Mouse (Mus musculus) embryonic facial prominence, embryonic 14.5 days (tissue): ENCODE results near the gene Tas2r138. TPM values are rescaled to one million over a fixed set of nuclear protein-coding genes. Genes with fewer than 3 reads are reported as not detected.

Experiments
- ATAC-seq: fragments of 200-750 bp; cut with Nextera tagmentation; 2 replicates; pipeline ENCODE4 v1.8.0; 2017; ENCODE audit warnings: low read depth, moderate number of reproducible peaks, moderate TSS enrichment
- DNase-seq: peaks from one replicate; pipeline ENCODE4 v3.0.0-alpha.2; 2015; ENCODE audit warnings: low spot score
- H3K27ac ChIP-seq: fragments of 300-500 bp; sonication (generic); replicated peaks from 2 replicates; pipeline ENCODE4 v1.5.1; 2014; ENCODE audit warnings: low read depth, mild to moderate bottlenecking, low read length, moderate library complexity
- H3K27me3 ChIP-seq: fragments of 300-500 bp; sonication (generic); replicated peaks from 2 replicates; pipeline ENCODE4 v1.6.1; 2014; ENCODE audit warnings: low read length; ENCODE audit not compliant: control insufficient read depth, insufficient read depth
- H3K36me3 ChIP-seq: fragments of 300-500 bp; sonication (generic); 2 replicates; pipeline ENCODE4 v1.6.1; 2014; ENCODE audit warnings: low read length, mixed read lengths; ENCODE audit not compliant: control insufficient read depth, insufficient read depth
- H3K4me1 ChIP-seq: fragments of 300-500 bp; sonication (generic); 2 replicates; pipeline ENCODE4 v1.6.1; 2014; ENCODE audit warnings: antibody characterized with exemption, low read length; ENCODE audit not compliant: control insufficient read depth, insufficient read depth
- H3K4me2 ChIP-seq: fragments of 300-500 bp; sonication (generic); 2 replicates; pipeline ENCODE4 v1.6.1; 2014; ENCODE audit warnings: low read depth, mild to moderate bottlenecking, low read length, moderate library complexity, mixed read lengths
- H3K4me3 ChIP-seq: fragments of 300-500 bp; sonication (generic); 2 replicates; pipeline ENCODE4 v1.5.1; 2014; ENCODE audit warnings: low read depth, mild to moderate bottlenecking, low read length
- H3K9ac ChIP-seq: fragments of 300-500 bp; sonication (generic); 2 replicates; pipeline ENCODE4 v1.6.1; 2014; ENCODE audit warnings: low read depth, mild to moderate bottlenecking, low read length, moderate library complexity, mixed read lengths
- H3K9me3 ChIP-seq: fragments of 300-500 bp; sonication (generic); 2 replicates; pipeline ENCODE4 v1.6.1; 2016; ENCODE audit warnings: low read length; ENCODE audit not compliant: control insufficient read depth
- WGBS: fragments of 180-500 bp; shearing (Covaris S2); extraction: QIAGEN DNeasy Blood & Tissue Kit; methylation state at CpG from one replicate; pipeline ENCODE4 v1.1.7; 2014; 5-methylcytosine and 5-hydroxymethylcytosine counted together
- polyA plus RNA-seq: library from polyadenylated mRNA; unstranded; fragments of >200 nt; fragmentation: Nextera tagmentation; extraction: Ambion mirVana; gene quantifications from 2 replicates; pipeline ENCODE4 v1.2.1, GENCODE M21; 2014

Gene Tas2r138
- polyA plus RNA-seq: not detected in 2 replicates

DNA sequence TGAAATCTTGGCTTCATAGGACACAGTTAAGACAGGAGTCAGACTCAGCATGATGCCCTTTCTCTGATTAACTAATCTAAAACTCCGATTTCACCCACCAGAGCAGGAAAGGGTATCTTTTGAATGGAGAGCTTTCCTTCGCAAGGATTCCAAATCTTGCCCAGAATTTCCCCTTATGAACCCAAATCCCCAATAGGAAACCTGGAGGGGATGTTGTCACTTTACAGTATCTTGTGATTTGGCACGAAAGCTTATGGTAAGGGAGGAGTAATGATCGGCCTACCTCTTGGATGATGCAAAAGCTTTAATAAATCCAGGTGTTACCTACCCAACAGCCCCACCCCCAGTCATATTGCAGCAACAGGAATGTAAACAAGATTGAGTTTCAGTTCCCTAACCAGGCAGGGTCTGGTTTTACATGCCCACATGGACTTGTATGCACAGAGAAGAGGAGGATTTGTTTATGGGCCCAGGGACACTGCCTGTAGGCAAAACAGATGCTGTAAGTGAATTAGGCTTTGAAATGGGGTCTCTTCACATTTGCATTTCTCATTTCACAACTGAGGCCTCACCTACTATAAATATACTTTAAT is at the start of gene Tas2r138:
Gene Tas2r138 (minus strand): TSS at position 51 of the 593 bp plus-strand sequence.
- H3K4me2 ChIP-seq: no peak within 1 kb of the TSS
- H3K36me3 ChIP-seq: no peaks in the 10 kb centered on the region
- DNase-seq (no peak), ATAC-seq (no peak)
- H3K4me1 ChIP-seq: no peaks in the 10 kb centered on the region
- H3K9me3 ChIP-seq: no peaks in the 10 kb centered on the region
- no peak within 1 kb of the TSS for H3K4me3 ChIP-seq
- WGBS: 88% methylated on average over 4 of the region's 4 CpGs
- H3K27me3 ChIP-seq: no peaks in the 10 kb centered on the region
- no peak within 1 kb of the TSS for H3K27ac ChIP-seq
- no peak within 1 kb of the TSS for H3K9ac ChIP-seq

DNA sequence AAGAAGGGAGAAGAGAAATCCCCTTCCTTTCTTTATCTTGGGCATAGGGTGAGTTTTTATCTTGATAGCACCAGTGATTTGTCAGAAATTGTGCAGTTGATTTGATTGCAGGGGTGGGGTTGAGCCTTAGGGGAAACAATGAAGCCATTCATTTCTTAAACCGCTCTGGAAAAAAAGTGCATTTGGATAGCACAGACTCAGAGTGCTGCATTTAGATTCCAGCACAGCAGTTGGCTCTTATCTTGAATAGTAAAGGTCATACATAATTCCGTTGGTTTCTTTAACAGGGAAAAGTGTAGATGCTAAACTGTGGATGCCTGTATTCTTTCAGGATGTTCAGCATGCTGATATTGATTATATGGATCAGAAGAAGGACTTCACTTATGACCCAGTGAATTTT is 47.8 kb upstream of the Tas2r138 start:
- no peak overlapping the region for H3K27ac ChIP-seq
- no peaks in the 10 kb centered on the region for H3K36me3 ChIP-seq
- 23% methylated on average over 2 of the region's 2 CpGs for WGBS
- no peaks in the 10 kb centered on the region for H3K4me1 ChIP-seq
- no peak overlapping the region for H3K4me2 ChIP-seq
- H3K9me3 ChIP-seq: no peaks in the 10 kb centered on the region
- no peak overlapping the region for H3K9ac ChIP-seq
- ATAC-seq: no peak
- no peak overlapping the region for H3K4me3 ChIP-seq
- peak; percentile 3 for DNase-seq
- H3K27me3 ChIP-seq: no peaks in the 10 kb centered on the region

DNA sequence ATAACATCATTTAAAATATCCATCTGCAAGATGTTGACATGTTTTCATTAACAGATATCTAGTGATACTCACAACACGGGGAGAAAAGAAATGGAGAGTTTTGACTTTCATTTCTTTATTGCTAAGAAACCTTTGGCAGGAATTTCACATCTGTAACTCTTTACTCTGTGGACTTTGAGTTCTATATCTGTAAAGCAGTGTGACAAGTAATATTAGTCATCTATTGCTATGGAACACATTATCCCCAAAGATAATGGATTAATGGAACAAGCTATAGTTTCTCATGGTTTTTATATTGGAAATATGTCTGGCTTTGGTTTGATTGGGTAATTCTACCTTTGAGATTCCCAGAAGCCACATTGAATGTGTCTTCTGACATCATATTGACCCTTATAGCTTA is 37.8 kb upstream of the Tas2r138 start:
- Histone ChIP-seq H3K36me3 (no peaks in the 10 kb centered on the region), H3K4me3 (no peak overlapping the region), H3K27me3 (no peaks in the 10 kb centered on the region), H3K27ac (no peak overlapping the region), H3K9me3 (no peaks in the 10 kb centered on the region), H3K4me1 (no peaks in the 10 kb centered on the region), H3K9ac (no peak overlapping the region), H3K4me2 (no peak overlapping the region)
- 74% methylated on average over 1 of the region's 1 CpGs for WGBS
- DNase-seq: no peak
- ATAC-seq: no peak

DNA sequence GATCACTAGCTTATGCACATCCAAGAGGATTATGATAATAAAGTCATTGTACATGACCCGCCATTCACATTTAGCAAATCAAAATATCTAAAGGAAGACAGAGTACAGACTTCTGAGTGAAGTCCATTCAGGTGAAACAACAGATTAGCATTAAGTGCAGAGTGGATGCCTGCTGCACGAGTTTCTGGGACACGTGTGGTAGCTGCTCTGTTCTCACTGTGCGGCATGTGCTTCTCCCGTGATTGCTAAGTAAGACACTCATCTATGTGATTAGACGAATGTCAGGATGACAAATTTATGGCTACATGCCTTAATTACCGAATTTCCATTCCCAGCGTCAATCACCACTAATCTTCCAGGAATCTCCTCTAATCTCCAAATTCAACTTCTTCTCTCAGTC is 32.6 kb upstream of the Tas2r138 start:
- H3K4me2 ChIP-seq: no peak overlapping the region
- H3K9ac ChIP-seq: no peak overlapping the region
- H3K4me1 ChIP-seq: no peaks in the 10 kb centered on the region
- H3K27me3 ChIP-seq: no peaks in the 10 kb centered on the region
- no peak overlapping the region for H3K4me3 ChIP-seq
- WGBS: 82% methylated on average over 8 of the region's 8 CpGs
- no peak overlapping the region for H3K27ac ChIP-seq
- no peaks in the 10 kb centered on the region for H3K36me3 ChIP-seq
- no peak for ATAC-seq
- H3K9me3 ChIP-seq: no peaks in the 10 kb centered on the region
- no peak for DNase-seq

DNA sequence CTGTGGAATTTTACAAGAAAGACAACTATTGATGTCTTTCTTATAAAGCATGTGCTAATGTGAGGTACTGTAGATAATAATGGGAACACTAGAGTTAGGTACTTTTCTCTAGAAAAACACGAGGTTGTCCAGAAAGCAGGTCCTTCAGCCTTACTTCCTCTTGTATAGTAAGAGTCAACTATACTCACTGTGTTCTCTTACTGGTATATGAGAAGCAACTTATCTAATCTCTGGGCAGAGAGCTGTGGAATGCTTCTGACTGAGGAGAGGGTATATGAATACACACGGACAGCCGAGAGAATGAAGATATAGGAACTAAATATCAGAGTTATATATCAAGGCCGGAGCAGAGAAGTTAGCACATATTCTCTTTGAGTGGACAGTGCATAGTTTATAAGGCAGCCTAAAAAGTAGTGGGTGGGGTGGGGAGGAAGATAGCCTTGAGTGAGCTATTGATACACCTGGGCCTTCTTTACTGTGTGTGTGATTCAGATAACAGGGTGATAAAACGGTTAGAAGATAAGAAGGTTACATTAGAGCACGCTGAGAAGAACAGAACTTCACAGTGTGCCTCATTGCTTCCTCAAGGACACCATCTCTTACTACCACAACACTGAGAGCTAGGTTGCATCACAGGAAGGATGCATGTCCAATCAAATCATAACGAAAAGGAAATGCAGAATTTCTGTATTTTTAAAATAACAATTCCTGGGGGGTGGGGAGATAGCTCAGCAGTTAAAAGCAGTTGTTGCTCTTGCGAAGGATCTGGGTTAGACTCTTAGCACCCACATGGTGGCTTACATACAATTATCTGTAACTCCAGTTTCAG is 27.8 kb upstream of the Tas2r138 start:
- Histone ChIP-seq H3K36me3 (no peaks in the 10 kb centered on the region), H3K9me3 (no peaks in the 10 kb centered on the region), H3K4me2 (no peak overlapping the region), H3K4me3 (no peak overlapping the region), H3K27ac (no peak overlapping the region), H3K4me1 (no peaks in the 10 kb centered on the region), H3K27me3 (no peaks in the 10 kb centered on the region), H3K9ac (no peak overlapping the region)
- ATAC-seq (no peak), DNase-seq (no peak)
- WGBS: 80% methylated on average over 8 of the region's 8 CpGs

DNA sequence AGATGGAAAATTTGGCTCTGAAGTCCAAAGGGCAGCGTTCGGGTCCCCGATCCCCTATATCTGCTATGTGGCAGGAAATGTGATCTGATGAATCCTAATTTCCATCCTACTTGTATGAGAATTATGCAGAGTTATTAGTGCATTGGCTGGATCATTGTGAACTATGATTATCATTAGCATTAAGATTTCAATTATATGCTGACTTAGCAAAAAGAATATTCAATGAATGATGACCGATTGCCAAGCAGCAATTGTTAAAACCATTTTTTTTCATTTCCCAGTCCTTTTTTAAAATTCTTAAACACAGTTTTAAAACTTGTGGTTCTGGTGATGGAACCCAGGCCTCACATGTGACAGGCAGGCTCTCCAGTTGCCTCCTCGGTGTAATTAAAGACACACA is 24.6 kb upstream of the Tas2r138 start:
- Histone ChIP-seq H3K27ac (no peak overlapping the region), H3K27me3 (no peaks in the 10 kb centered on the region), H3K4me3 (no peak overlapping the region), H3K36me3 (no peaks in the 10 kb centered on the region), H3K9me3 (no peaks in the 10 kb centered on the region), H3K4me1 (no peaks in the 10 kb centered on the region), H3K4me2 (no peak overlapping the region), H3K9ac (no peak overlapping the region)
- DNase-seq: no peak
- ATAC-seq: no peak
- 83% methylated on average over 5 of the region's 5 CpGs for WGBS

DNA sequence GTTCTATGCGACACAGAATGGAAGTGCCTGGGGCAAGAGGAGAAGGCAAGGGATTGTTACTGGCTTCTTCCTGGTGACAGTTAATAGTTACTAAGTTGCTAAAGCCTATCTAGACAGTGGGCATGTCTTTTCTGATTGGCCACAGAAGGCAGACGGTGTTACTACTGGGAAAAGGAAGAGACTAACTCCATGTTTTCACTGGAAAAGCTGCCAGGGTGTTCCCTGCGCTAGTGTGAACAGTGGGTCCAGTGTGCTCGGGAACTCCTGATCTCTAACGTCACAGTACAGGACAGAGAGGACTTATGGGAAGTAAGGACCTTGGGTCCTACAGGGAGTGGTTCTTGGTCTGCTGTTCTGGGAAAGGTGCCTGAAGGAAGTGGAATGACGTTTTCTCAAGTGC is 22.4 kb upstream of the Tas2r138 start:
- Histone ChIP-seq H3K36me3 (no peaks in the 10 kb centered on the region), H3K27me3 (no peaks in the 10 kb centered on the region), H3K27ac (no peak overlapping the region), H3K4me1 (no peaks in the 10 kb centered on the region), H3K9me3 (no peaks in the 10 kb centered on the region), H3K4me2 (no peak overlapping the region), H3K4me3 (no peak overlapping the region), H3K9ac (no peak overlapping the region)
- 72% methylated on average over 6 of the region's 6 CpGs for WGBS
- DNase-seq: no peak
- ATAC-seq: no peak

DNA sequence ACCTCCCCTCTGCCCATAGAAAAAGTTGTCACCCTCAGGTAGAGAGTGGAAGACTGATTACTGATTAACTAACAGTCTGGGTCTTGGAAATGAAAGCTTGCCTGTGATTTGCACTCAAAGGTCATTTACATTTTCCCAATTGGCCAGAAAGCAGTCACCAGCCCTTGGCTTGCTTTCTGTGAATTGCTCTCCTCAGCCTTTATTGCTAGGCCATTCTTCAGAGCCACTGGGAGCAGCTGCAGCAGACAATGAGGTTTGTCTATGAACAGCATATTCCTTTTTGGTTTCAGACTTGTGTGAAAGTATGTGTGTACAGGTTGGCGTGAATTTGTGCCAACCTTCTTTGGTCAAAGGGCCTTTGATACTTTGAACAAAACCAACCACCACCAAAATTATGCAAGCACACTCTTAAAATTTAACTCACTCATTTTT is 21.5 kb upstream of the Tas2r138 start:
- Histone ChIP-seq H3K36me3 (no peaks in the 10 kb centered on the region), H3K4me2 (no peak overlapping the region), H3K4me1 (no peaks in the 10 kb centered on the region), H3K27me3 (no peaks in the 10 kb centered on the region), H3K9ac (no peak overlapping the region), H3K9me3 (no peaks in the 10 kb centered on the region), H3K27ac (no peak overlapping the region), H3K4me3 (no peak overlapping the region)
- DNase-seq: no peak
- ATAC-seq: no peak
- 64% methylated on average over 1 of the region's 1 CpGs for WGBS
